Mouse (Mus musculus): ENCODE measurements around the gene Gm16181.

GRCm38 (mm10) chr17:35186681-35187080 is 34.0 kb upstream of the Gm16181 start:
- TF ChIP-seq CTCF (IDR thresholded peaks at IDR 0.05; ENCODE audit: low read depth, low read length): no peak
- TF ChIP-seq POLR2A (IDR thresholded peaks at IDR 0.05; ENCODE audit: borderline replicate concordance, low read depth, low read length): no peak
